Mouse (Mus musculus): ENCODE measurements around the gene Ralgapa2. TPM values are rescaled to one million over a fixed set of nuclear protein-coding genes. Genes with fewer than 3 reads are reported as not detected.

Ralgapa2 gene
- polyA plus RNA-seq, 1 experiment from 2014 or later = 4.0 TPM

DNA sequence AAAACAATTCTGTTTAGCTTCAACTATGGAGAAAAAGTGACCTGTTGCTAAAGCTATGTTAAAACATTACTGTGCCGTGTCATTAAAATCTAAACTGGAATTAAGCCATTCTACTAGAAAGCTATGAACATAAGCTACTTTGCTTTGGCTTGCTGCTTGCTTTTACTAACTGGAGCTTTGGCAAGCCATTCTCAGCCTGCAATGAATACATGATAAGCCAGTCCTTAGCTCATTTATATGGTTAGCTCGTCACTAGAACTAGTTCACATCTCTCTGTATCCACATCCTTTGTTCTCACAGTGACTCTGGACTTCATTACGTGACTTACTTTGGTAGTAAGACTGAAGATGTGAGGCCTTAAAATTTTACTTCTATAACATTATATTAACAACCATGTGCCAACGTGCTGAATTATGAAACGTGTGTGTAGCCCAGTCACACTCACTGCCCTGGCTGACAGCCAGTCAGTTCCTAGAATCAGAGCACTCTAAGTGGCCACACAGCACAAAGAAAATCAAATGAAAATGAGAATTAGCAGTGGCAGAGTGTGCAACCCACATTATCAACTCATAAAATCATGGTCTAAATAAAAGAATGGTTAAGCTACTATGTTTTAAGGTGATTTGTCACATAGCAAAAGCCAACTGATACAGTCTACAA lies 89.0 kb downstream of the Ralgapa2 start:
- no peak overlapping the region for H3K4me3 ChIP-seq
- no peaks in the 10 kb centered on the region for H3K36me3 ChIP-seq
- H3K4me2 ChIP-seq = no peak overlapping the region
- no peaks in the 10 kb centered on the region for H3K9me3 ChIP-seq
- H3K27me3 ChIP-seq = no peaks in the 10 kb centered on the region
- ATAC-seq (ENCODE audit: insufficient number of reproducible peaks, low FRiP score, low TSS enrichment, low read depth) = no peak
- no peak overlapping the region for H3K9ac ChIP-seq
- WGBS = 60% methylated on average over 5 of the region's 5 CpGs
- no peak overlapping the region for H3K27ac ChIP-seq
- H3K4me1 ChIP-seq = no peaks in the 10 kb centered on the region

DNA sequence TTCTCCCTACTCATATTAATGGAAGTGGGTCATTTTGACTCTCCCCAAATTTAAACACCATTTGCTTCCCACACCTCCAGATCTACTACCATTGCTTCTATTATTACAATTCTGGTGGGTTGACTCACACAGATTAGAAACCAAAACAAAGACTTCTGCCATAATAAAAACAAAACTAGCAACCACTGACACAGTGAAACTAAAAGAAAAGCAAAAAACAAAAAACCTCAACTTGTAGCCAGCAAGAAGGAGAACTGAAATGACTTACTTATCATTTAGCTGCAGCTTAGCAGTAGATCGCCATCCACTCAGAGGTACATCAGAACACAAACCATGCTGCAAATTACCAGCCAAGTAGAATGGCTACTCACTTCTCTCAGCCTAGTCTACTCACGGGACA lies 95.9 kb downstream of the Ralgapa2 start:
- no peak overlapping the region for H3K4me3 ChIP-seq
- no peak for ATAC-seq (ENCODE audit: insufficient number of reproducible peaks, low FRiP score, low TSS enrichment, low read depth)
- H3K9ac ChIP-seq = no peak overlapping the region
- no peak overlapping the region for H3K4me2 ChIP-seq
- no peaks in the 10 kb centered on the region for H3K36me3 ChIP-seq
- H3K9me3 ChIP-seq = no peaks in the 10 kb centered on the region
- whole genome bisulfite sequencing = 72% methylated on average over 2 of the region's 2 CpGs
- no peaks in the 10 kb centered on the region for H3K4me1 ChIP-seq
- no peaks in the 10 kb centered on the region for H3K27me3 ChIP-seq
- no peak overlapping the region for H3K27ac ChIP-seq

DNA sequence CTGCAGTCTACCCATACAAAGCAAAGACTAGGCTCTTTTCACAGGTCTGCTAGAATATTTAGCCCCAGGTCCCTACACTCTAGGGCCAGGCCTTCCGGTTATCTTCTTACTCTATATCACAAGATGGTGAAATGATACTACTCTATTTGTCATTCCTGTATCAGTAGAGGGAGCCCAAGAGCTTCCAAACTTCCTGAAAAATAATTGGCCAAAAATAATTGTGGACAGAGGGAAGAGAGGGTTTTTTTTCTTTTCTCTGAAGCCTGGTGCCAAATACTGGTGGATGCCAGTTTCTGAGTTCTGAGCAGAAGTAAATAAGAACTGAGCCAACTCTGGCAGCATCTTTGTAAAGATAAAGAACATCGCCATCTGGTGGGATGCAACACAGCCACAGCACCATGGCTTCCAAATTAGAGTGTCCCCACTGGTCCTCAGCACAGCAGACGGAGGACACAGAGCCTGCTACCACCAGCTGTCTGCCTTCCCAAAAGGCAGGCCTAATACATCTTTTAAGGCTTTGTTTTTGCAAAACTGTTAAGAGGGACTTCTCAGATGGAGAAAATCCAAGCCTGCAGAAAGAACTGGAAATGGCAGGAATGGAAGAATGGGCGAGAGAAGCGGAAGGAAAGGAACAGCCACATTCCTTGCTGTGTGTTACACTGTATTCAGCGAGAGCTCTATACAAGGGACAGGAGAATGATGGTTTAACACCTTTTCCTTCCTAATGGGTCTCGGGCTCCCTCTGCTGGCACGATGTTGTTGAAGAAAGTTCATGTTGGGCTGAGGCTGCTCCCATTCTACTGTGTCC lies 97.5 kb downstream of the Ralgapa2 start:
- Histone ChIP-seq H3K9ac (no peak overlapping the region), H3K27ac (no peak overlapping the region), H3K36me3 (no peaks in the 10 kb centered on the region), H3K4me1 (no peaks in the 10 kb centered on the region), H3K4me3 (no peak overlapping the region), H3K9me3 (no peaks in the 10 kb centered on the region), H3K27me3 (no peaks in the 10 kb centered on the region), H3K4me2 (no peak overlapping the region)
- WGBS = 32% methylated on average over 8 of the region's 8 CpGs
- 0 out of 2 replicates have a peak, but pooled peaks have one; percentile 40 for ATAC-seq (ENCODE audit: insufficient number of reproducible peaks, low FRiP score, low TSS enrichment, low read depth)

DNA sequence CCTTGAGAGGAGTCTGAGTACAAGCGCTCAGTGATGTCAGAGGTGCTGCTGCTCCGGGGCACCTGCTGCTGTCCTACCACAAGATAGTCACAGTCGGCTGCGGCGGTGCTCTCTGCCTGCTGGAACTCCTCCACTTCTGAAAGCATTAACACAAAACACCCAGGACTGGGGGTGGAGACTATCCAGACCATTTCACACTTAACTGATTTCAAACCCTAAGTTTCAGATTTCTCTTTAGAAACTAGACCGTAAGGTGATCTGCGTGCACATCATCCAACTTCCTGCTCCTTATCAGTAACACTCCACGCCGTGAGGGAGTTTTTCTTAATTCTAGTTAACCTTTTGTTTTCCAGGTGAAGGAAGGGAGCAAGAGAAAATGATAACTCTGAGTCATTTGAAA lies 99.4 kb downstream of the Ralgapa2 start:
- H3K9ac ChIP-seq = no peak overlapping the region
- 68% methylated on average over 9 of the region's 9 CpGs for WGBS
- no peak overlapping the region for H3K4me2 ChIP-seq
- H3K36me3 ChIP-seq = no peaks in the 10 kb centered on the region
- ATAC-seq (ENCODE audit: insufficient number of reproducible peaks, low FRiP score, low TSS enrichment, low read depth) = no peak
- no peaks in the 10 kb centered on the region for H3K4me1 ChIP-seq
- no peaks in the 10 kb centered on the region for H3K9me3 ChIP-seq
- H3K27ac ChIP-seq = no peak overlapping the region
- H3K27me3 ChIP-seq = no peaks in the 10 kb centered on the region
- H3K4me3 ChIP-seq = no peak overlapping the region

DNA sequence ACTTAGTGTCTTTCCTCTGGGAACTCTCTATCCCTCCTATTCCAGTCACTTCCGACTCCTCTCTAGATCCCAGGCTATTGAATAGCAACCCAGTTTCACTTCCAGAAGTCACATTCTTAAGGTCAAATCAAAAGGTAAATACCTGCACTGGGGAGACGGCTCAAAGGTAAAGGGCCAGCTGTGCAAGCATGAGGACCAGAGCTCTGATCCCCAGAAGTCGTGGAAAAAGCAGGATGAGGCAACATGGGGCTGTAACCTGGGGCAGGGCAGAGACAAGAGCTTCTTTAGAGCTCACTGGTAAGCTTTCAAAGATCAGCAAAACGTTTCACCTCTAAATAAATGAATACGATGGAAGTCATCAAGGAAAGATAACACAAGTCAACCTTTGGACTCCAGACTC lies 100.2 kb downstream of the Ralgapa2 start:
- 84% methylated on average over 5 of the region's 5 CpGs for WGBS
- Histone ChIP-seq H3K27me3 (no peaks in the 10 kb centered on the region), H3K4me3 (no peak overlapping the region), H3K27ac (no peak overlapping the region), H3K9ac (no peak overlapping the region), H3K4me1 (no peaks in the 10 kb centered on the region), H3K36me3 (no peaks in the 10 kb centered on the region), H3K4me2 (no peak overlapping the region), H3K9me3 (no peaks in the 10 kb centered on the region)
- no peak for ATAC-seq (ENCODE audit: insufficient number of reproducible peaks, low FRiP score, low TSS enrichment, low read depth)

DNA sequence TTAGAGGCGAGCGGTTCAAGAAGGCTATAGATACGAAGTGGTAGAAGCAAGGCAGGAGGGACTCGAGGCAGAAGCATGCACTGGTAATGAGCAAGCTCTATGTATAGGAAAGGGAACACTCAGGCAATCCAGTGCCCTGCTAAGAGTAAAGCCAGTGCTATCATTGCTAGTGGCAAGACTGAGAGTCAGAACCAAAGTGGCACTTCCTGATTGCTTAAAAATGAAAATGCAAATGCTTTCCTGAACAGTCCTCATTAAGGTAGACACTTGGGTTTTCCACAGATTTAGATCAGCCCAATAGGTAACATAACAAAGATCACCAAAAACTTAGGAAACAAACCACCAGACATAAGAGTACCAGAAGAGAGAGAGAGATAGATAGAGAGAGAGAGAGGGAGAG lies 105.1 kb downstream of the Ralgapa2 start:
- no peaks in the 10 kb centered on the region for H3K9me3 ChIP-seq
- H3K36me3 ChIP-seq = no peaks in the 10 kb centered on the region
- no peak overlapping the region for H3K4me2 ChIP-seq
- no peak overlapping the region for H3K4me3 ChIP-seq
- no peak for ATAC-seq (ENCODE audit: insufficient number of reproducible peaks, low FRiP score, low TSS enrichment, low read depth)
- H3K27ac ChIP-seq = no peak overlapping the region
- no peaks in the 10 kb centered on the region for H3K27me3 ChIP-seq
- no peaks in the 10 kb centered on the region for H3K4me1 ChIP-seq
- WGBS = 91% methylated on average over 4 of the region's 4 CpGs
- H3K9ac ChIP-seq = no peak overlapping the region

DNA sequence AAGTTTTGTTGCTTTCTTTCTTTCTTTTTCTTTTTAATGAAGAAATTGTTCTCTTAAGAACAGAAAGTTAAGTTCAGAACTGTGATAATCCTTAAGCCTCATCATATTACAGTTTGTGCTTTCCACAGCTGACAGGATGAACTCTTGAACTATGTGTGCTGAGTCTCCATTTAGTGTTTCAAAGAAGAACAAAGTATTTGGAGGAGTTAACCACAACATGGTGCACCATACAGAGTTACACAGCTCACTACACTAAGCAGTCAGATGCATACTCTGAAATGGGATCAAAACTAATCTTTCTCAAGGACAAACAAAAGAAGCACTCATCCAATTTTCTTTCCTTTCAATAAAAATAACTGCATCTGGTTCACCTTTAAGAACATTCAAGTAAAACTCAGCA lies 110.6 kb downstream of the Ralgapa2 start:
- H3K4me1 ChIP-seq = no peaks in the 10 kb centered on the region
- no peaks in the 10 kb centered on the region for H3K36me3 ChIP-seq
- no peaks in the 10 kb centered on the region for H3K9me3 ChIP-seq
- no peak overlapping the region for H3K4me3 ChIP-seq
- no peaks in the 10 kb centered on the region for H3K27me3 ChIP-seq
- no peak for ATAC-seq (ENCODE audit: insufficient number of reproducible peaks, low FRiP score, low TSS enrichment, low read depth)
- H3K4me2 ChIP-seq = no peak overlapping the region
- no peak overlapping the region for H3K9ac ChIP-seq
- H3K27ac ChIP-seq = no peak overlapping the region

DNA sequence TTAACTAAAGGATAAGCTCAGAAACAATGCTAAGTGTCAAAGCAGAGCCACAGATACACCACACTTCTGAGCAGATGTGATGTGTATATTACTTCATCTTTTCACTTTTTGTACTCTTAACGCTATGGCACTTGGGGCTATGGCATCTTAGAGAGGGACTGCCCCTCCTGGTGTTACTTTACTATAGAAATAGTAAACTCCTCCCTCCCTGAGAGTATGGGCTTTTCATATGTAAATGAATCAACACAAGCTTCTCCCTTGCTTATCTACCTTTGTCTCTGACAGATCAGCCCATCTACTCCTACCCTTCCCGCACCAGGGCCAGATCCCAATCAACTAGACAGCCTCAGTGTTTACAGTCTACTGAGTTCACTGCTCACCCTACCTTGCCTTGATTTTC lies 111.4 kb downstream of the Ralgapa2 start:
- 56% methylated on average over 2 of the region's 2 CpGs for WGBS
- H3K9me3 ChIP-seq = no peaks in the 10 kb centered on the region
- ATAC-seq (ENCODE audit: insufficient number of reproducible peaks, low FRiP score, low TSS enrichment, low read depth) = no peak
- H3K27me3 ChIP-seq = no peaks in the 10 kb centered on the region
- H3K27ac ChIP-seq = no peak overlapping the region
- no peak overlapping the region for H3K9ac ChIP-seq
- no peaks in the 10 kb centered on the region for H3K4me1 ChIP-seq
- no peak overlapping the region for H3K4me3 ChIP-seq
- H3K4me2 ChIP-seq = no peak overlapping the region
- H3K36me3 ChIP-seq = no peaks in the 10 kb centered on the region

DNA sequence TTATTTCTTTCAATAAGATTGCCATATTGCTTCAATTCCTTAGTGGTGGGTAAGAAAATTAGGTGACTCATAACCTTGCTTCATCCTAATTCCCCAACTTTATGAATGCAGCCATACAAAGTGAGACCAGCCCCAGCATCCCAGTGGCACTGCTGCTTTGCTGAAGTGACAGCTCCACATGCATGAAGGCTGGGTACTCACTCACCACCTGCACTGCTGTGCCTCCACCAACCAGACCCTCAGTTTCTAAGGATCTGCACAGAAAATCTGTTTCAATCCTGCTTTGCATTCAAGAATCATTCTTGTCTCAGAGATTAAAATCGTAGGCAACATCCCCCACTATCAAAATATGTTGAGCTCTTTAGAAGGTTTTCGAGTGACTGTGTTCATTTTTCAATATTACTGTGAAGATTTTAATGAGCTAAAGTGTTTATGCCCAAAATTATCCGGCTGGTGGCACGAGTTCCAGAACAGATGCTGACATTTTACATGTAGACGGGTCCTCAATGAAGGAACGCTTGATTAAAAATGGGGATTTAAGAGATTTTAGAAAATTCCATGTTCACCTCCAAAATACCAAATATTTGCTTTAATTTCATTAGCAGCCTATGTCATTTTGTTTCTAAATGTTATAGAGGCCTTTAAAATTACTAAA lies 113.8 kb downstream of the Ralgapa2 start:
- ATAC-seq (ENCODE audit: insufficient number of reproducible peaks, low FRiP score, low TSS enrichment, low read depth) = no peak
- WGBS = 74% methylated on average over 6 of the region's 6 CpGs

DNA sequence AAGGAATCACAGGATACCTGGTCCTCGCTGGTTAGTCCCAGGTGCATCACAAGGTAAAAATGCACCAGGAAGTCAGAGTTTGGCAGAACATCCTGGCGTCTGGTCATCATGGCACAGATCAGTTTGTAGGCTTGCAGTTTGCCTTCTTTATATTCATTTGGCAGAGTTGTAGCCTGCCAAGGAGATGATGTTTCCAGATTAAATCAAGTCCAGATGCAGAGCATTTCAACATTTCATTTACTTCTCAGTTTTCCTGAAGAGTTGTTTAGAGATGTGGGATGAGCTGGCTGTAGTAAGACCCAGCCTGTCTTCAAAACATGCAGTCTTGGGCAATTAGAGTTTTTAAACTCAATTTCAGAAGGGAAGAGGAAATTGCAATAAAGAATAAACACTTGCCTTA lies 124.9 kb downstream of the Ralgapa2 start:
- Histone ChIP-seq H3K36me3 (no peaks in the 10 kb centered on the region), H3K4me3 (no peak overlapping the region), H3K9ac (no peak overlapping the region), H3K9me3 (no peaks in the 10 kb centered on the region), H3K27ac (no peak overlapping the region), H3K27me3 (no peaks in the 10 kb centered on the region), H3K4me1 (no peaks in the 10 kb centered on the region), H3K4me2 (no peak overlapping the region)
- no peak for ATAC-seq (ENCODE audit: insufficient number of reproducible peaks, low FRiP score, low TSS enrichment, low read depth)
- 64% methylated on average over 2 of the region's 2 CpGs for WGBS

More for the DNA sequence above, 113.8 kb downstream of the Ralgapa2 start:
- H3K4me2 ChIP-seq = no peak overlapping the region
- H3K36me3 ChIP-seq = no peaks in the 10 kb centered on the region
- H3K27ac ChIP-seq = no peak overlapping the region
- no peak overlapping the region for H3K9ac ChIP-seq
- no peak overlapping the region for H3K4me3 ChIP-seq
- no peaks in the 10 kb centered on the region for H3K4me1 ChIP-seq
- no peaks in the 10 kb centered on the region for H3K9me3 ChIP-seq
- no peaks in the 10 kb centered on the region for H3K27me3 ChIP-seq

DNA sequence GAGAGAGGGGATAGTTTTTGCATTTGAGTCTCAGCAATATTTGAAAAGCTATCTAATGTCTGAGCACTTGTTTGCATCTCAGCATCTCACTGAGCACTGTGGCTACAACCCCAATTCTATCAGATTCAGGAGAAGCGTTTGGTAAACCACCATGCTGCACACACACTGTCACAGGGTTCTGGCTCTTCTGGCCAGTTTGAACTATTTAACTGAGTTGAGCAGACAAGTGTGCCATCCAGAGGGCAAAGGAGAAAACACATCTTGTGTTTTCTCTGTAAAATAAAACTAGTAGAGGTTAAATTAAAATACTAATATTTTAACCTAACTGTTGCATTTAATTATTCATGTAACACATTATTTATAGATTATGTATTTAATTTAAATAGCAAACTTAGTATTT lies 127.6 kb downstream of the Ralgapa2 start:
- no peaks in the 10 kb centered on the region for H3K36me3 ChIP-seq
- H3K4me2 ChIP-seq = no peak overlapping the region
- no peaks in the 10 kb centered on the region for H3K9me3 ChIP-seq
- no peak overlapping the region for H3K4me3 ChIP-seq
- ATAC-seq (ENCODE audit: insufficient number of reproducible peaks, low FRiP score, low TSS enrichment, low read depth) = no peak
- WGBS = 45% methylated on average over 1 of the region's 1 CpGs
- no peak overlapping the region for H3K27ac ChIP-seq
- H3K9ac ChIP-seq = no peak overlapping the region
- no peaks in the 10 kb centered on the region for H3K4me1 ChIP-seq
- H3K27me3 ChIP-seq = no peaks in the 10 kb centered on the region

DNA sequence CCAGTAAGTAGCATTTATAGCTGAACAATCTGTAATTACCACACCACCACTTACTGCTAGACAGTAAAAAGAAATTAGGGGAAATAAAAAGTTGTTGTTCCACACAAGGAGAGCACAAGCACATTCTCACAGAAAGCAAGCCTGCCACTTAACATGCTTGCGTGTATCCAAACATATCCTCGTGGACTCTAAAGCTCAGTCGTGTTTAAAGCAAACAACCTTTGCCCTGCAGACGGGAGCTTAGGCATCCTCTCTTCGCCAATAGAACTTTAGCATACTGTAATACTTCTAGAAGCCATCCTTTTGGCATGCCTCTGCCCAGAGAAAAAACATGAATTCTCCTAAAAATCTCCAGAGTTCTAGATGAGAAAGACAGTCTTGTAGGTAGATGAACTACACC lies 135.9 kb downstream of the Ralgapa2 start:
- Histone ChIP-seq H3K9ac (no peak overlapping the region), H3K9me3 (no peaks in the 10 kb centered on the region), H3K4me3 (no peak overlapping the region), H3K4me2 (no peak overlapping the region), H3K27me3 (no peaks in the 10 kb centered on the region), H3K27ac (no peak overlapping the region), H3K4me1 (no peaks in the 10 kb centered on the region), H3K36me3 (no peaks in the 10 kb centered on the region)
- WGBS = 75% methylated on average over 5 of the region's 5 CpGs
- no peak for ATAC-seq (ENCODE audit: insufficient number of reproducible peaks, low FRiP score, low TSS enrichment, low read depth)

All from limb, embryonic 15.5 days (tissue).